Mouse (Mus musculus): ENCODE measurements at regions not wholly inside any gene's neighbourhood (a gene's known extent, or its start where the extent isn't known, plus 50 kb on each side); places are given as distances from the start of the nearest gene placed in this dataset.

GRCm38 (mm10) chr4:9141946-9142683, 903.3 kb upstream of the Car8 start:
- TF ChIP-seq CTCF (conservative IDR thresholded peaks at IDR 0.05; ENCODE audit: insufficient read depth, insufficient read length, low read depth, low read length) (no peak), POLR2A (IDR thresholded peaks at IDR 0.05; ENCODE audit: low read depth, low read length) (no peak)

Measured in kidney, adult 2 months (tissue).